Mouse (Mus musculus) liver, adult 2 months (tissue): ENCODE results near the gene Bicral. TPM values are rescaled to one million over a fixed set of nuclear protein-coding genes. Genes with fewer than 3 reads are reported as not detected.

Source experiments
- DNase-seq: peaks from one replicate; pipeline ENCODE4 v3.0.0-alpha.2; 2011; ENCODE audit warnings: low read depth, low spot score; ENCODE audit errors: extremely low read depth
- H3K27ac ChIP-seq: fragments of 200-500 bp; replicated peaks from 2 replicates; pipeline ENCODE4 v1.5.1; 2012; ENCODE audit warnings: low read depth, mild to moderate bottlenecking, control low read depth, inconsistent platforms, low read length; ENCODE audit not compliant: insufficient read depth
- H3K27me3 ChIP-seq: fragments of 200-500 bp; 2 replicates; pipeline ENCODE4 v1.6.1; 2012; ENCODE audit warnings: mild to moderate bottlenecking, moderate library complexity, low read length, inconsistent platforms; ENCODE audit not compliant: control insufficient read depth, insufficient read depth
- H3K36me3 ChIP-seq: fragments of 200-500 bp; 2 replicates; pipeline ENCODE4 v1.6.1; 2012; ENCODE audit warnings: low read length, inconsistent platforms; ENCODE audit not compliant: control insufficient read depth, insufficient read depth
- H3K4me1 ChIP-seq: fragments of 200-500 bp; 2 replicates; pipeline ENCODE4 v1.6.1; 2011; ENCODE audit warnings: low read length; ENCODE audit not compliant: control insufficient read depth, insufficient read depth
- H3K4me3 ChIP-seq: fragments of 200-500 bp; 2 replicates; pipeline ENCODE4 v1.5.1; 2011; ENCODE audit warnings: low read depth, mild to moderate bottlenecking, control low read depth, low read length, moderate library complexity; ENCODE audit not compliant: insufficient read depth
- H3K79me2 ChIP-seq: fragments of 200-500 bp; 2 replicates; pipeline ENCODE4 v1.6.1; 2012; ENCODE audit warnings: inconsistent platforms, mild to moderate bottlenecking, low read length, moderate library complexity; ENCODE audit not compliant: control insufficient read depth, insufficient read depth
- H3K9ac ChIP-seq: fragments of 200-500 bp; 2 replicates; pipeline ENCODE4 v1.6.1; 2012; ENCODE audit warnings: low read depth, mild to moderate bottlenecking, control low read depth, inconsistent platforms, low read length
- CTCF ChIP-seq: fragments of 200-500 bp; IDR thresholded peaks from 2 replicates; pipeline ENCODE4 v1.5.1; 2011; ENCODE audit warnings: low read depth, low read length, control low read depth
- POLR2A ChIP-seq: fragments of 200-500 bp; IDR thresholded peaks from 2 replicates; pipeline ENCODE4 v1.6.1; 2011; ENCODE audit warnings: low read length, control low read depth; ENCODE audit not compliant: insufficient read depth; ENCODE audit errors: extremely low read depth
- WGBS: fragments of 180-500 bp; shearing (Covaris S2); methylation state at CpG from one replicate; pipeline ENCODE4 v1.1.7; 2018; 5-methylcytosine and 5-hydroxymethylcytosine counted together
- polyA plus RNA-seq: library from polyadenylated mRNA; depleted of rRNA; stranded (reverse); fragments of >200 nt; gene quantifications from 2 replicates; pipeline ENCODE4 v1.2.3, GENCODE M21; 2012; rRNA removed
- total RNA-seq: library from RNA; depleted of rRNA; stranded (reverse); fragments of >200 nt; gene quantifications from 2 replicates; pipeline ENCODE4 v1.2.3, GENCODE M21; 2014; rRNA removed

Bicral gene
- total and polyA plus RNA-seq, 2 experiments = 3.2 to 7.9 TPM

GRCm38 (mm10) chr17:46751056-46751793 lies 107.1 kb downstream of the Bicral start:
- Histone ChIP-seq H3K4me3 (peak overlapping the region; percentile 89), H3K4me1 (peaks cover 7% of the 10 kb centered on the region), H3K27ac (peak overlapping the region; percentile 87), H3K36me3 (peaks cover 5% of the 10 kb centered on the region; the same call in 1 of the 2 replicates), H3K27me3 (no peaks in the 10 kb centered on the region), H3K79me2 (peaks cover 11% of the 10 kb centered on the region; the same call in 1 of the 2 replicates), H3K9ac (peak overlapping the region; percentile 89)
- peak; percentile 68 for DNase-seq
- WGBS = 15% methylated on average over 16 of the region's 16 CpGs
- 0 out of 2 replicates have a peak, but pooled peaks have one; percentile 13 for TF ChIP-seq POLR2A
- TF ChIP-seq CTCF = no peak

- DNase-seq = no peak
- Histone ChIP-seq H3K9ac (peak overlapping the region; percentile 37), H3K4me1 (peaks cover 7% of the 10 kb centered on the region), H3K79me2 (peaks cover 11% of the 10 kb centered on the region; the same call in 1 of the 2 replicates), H3K36me3 (peaks cover 5% of the 10 kb centered on the region; the same call in 1 of the 2 replicates), H3K27me3 (no peaks in the 10 kb centered on the region), H3K4me3 (no peak overlapping the region), H3K27ac (peak overlapping the region; percentile 36)
- WGBS = 88% methylated on average over 4 of the region's 4 CpGs
- TF ChIP-seq POLR2A (no peak), CTCF (no peak)
These were observed 107.7 kb downstream of the Bicral start for GRCm38 (mm10) chr17:46750580-46750979.

- DNase-seq = no peak
- Histone ChIP-seq H3K4me3 (no peak overlapping the region), H3K27me3 (no peaks in the 10 kb centered on the region), H3K36me3 (peaks cover 9% of the 10 kb centered on the region), H3K27ac (no peak overlapping the region), H3K79me2 (peaks cover 11% of the 10 kb centered on the region; the same call in 1 of the 2 replicates), H3K9ac (no peak overlapping the region), H3K4me1 (peaks cover 7% of the 10 kb centered on the region)
- TF ChIP-seq CTCF = no peak
- WGBS = 94% methylated on average over 5 of the region's 5 CpGs
These were observed 109.0 kb downstream of the Bicral start for GRCm38 (mm10) chr17:46749282-46749681.

Other genes with a start within 250 kb of the Bicral start
- 0.65 and 0.87 TPM in 2 replicates for gene Ptk7, start 229.0 kb downstream of the Bicral start, total RNA-seq
- 0.40 and 0.66 TPM in 2 replicates for gene Ptk7, start 229.0 kb downstream of the Bicral start, polyA plus RNA-seq
- gene Klc4, start 212.5 kb downstream of the Bicral start, total RNA-seq = 48.1 and 49.0 TPM in 2 replicates
- 46.6 and 55.5 TPM in 2 replicates for gene Klc4, start 212.5 kb downstream of the Bicral start, polyA plus RNA-seq
- gene Mrpl2, start 212.3 kb downstream of the Bicral start, total RNA-seq = 58.5 and 71.1 TPM in 2 replicates
- gene Mrpl2, start 212.3 kb downstream of the Bicral start, polyA plus RNA-seq = 95.1 and 97.3 TPM in 2 replicates
- 5.0 and 5.4 TPM in 2 replicates for gene Cul7, start 208.1 kb downstream of the Bicral start, total RNA-seq
- gene Cul7, start 208.1 kb downstream of the Bicral start, polyA plus RNA-seq = 5.6 and 7.1 TPM in 2 replicates
- gene Rrp36, start 184.1 kb downstream of the Bicral start, total RNA-seq = 20.3 TPM in 2 replicates
- 31.6 and 33.5 TPM in 2 replicates for gene Rrp36, start 184.1 kb downstream of the Bicral start, polyA plus RNA-seq
- gene Mea1, start 179.7 kb downstream of the Bicral start, total RNA-seq = 52.4 and 60.4 TPM in 2 replicates
- gene Mea1, start 179.7 kb downstream of the Bicral start, polyA plus RNA-seq = 55.2 and 65.9 TPM in 2 replicates
- 23.9 and 44.0 TPM in 2 replicates for gene Klhdc3, start 177.6 kb downstream of the Bicral start, total RNA-seq
- 68.8 and 74.6 TPM in 2 replicates for gene Klhdc3, start 177.6 kb downstream of the Bicral start, polyA plus RNA-seq
- 13.6 and 14.8 TPM in 2 replicates for gene Ppp2r5d, start 153.4 kb downstream of the Bicral start, total RNA-seq
- gene Ppp2r5d, start 153.4 kb downstream of the Bicral start, polyA plus RNA-seq = 22.8 and 24.0 TPM in 2 replicates
- 39.5 and 46.4 TPM in 2 replicates for gene Pex6, start 147.0 kb downstream of the Bicral start, total RNA-seq
- gene Pex6, start 147.0 kb downstream of the Bicral start, polyA plus RNA-seq = 94.8 and 104 TPM in 2 replicates
- gene Gnmt, start 129.3 kb downstream of the Bicral start, total RNA-seq = 3,482 and 4,252 TPM in 2 replicates
- 4,950 and 5,107 TPM in 2 replicates for gene Gnmt, start 129.3 kb downstream of the Bicral start, polyA plus RNA-seq
- gene Cnpy3, start 106.3 kb downstream of the Bicral start, total RNA-seq = 28.5 and 28.6 TPM in 2 replicates
- 38.3 and 40.7 TPM in 2 replicates for gene Cnpy3, start 106.3 kb downstream of the Bicral start, polyA plus RNA-seq
- gene Ptcra, start 94.8 kb downstream of the Bicral start, total RNA-seq = not detected in 2 replicates
- 0.06 TPM in 1 of 2 replicates, not detected in the other for gene Ptcra, start 94.8 kb downstream of the Bicral start, polyA plus RNA-seq
- 97.6 and 124 TPM in 2 replicates for gene 2310039H08Rik, start 85.8 kb downstream of the Bicral start, total RNA-seq
- gene 2310039H08Rik, start 85.8 kb downstream of the Bicral start, polyA plus RNA-seq = 167 and 185 TPM in 2 replicates
- 41.2 and 43.6 TPM in 2 replicates for gene Rpl7l1, start 75.8 kb downstream of the Bicral start, total RNA-seq
- gene Rpl7l1, start 75.8 kb downstream of the Bicral start, polyA plus RNA-seq = 21.6 and 24.6 TPM in 2 replicates
- 8.5 and 10.0 TPM in 2 replicates for gene Tbcc, start 32.2 kb upstream of the Bicral start, total RNA-seq
- 16.0 and 17.0 TPM in 2 replicates for gene Tbcc, start 32.2 kb upstream of the Bicral start, polyA plus RNA-seq
- gene Prph2, start 52.0 kb upstream of the Bicral start, total RNA-seq = not detected in 2 replicates
- gene Prph2, start 52.0 kb upstream of the Bicral start, polyA plus RNA-seq = 0.02 TPM in 1 of 2 replicates, not detected in the other
- 36.0 and 37.4 TPM in 2 replicates for gene Ubr2, start 152.1 kb upstream of the Bicral start, total RNA-seq
- 20.8 and 29.9 TPM in 2 replicates for gene Ubr2, start 152.1 kb upstream of the Bicral start, polyA plus RNA-seq